Mouse (Mus musculus): ENCODE results near the gene Ppia. TPM values are rescaled to one million over a fixed set of nuclear protein-coding genes. Genes with fewer than 3 reads are reported as not detected.
"Not testable (repeated sequence)": the region's sequence is repeated elsewhere in the genome, so short reads cannot be mapped to it uniquely, and the experiment has no call there.

Gene Ppia
- polyA plus RNA-seq, 1 experiment from 2014 or later, result 4,592 TPM

DNA sequence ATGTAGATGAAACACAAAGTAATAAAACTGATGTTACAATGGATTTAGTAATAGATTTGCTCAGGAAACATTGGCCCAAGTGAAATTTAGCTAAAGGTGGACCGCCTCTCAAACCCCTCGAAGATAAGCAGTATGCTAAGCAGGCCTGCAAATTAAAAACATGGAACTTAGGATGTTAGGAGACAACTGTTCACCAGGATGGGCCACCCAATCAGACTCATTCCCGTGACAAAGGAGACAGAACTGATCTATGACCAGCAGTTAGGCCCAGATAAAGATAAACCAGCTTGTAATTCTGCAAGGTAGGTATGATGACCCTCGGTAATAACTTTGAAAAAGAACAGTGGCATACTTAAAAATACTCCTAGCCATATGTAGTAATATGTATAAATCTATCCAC lies 27.9 kb downstream of the Ppia start:
- Histone ChIP-seq H3K4me3 (ENCODE audit: low read depth, low read length) (peak overlapping the region; percentile 74), H3K36me3 (ENCODE audit: control insufficient read depth, insufficient read depth, low read length) (peaks cover 12% of the 10 kb centered on the region), H3K9me3 (replicated peaks; ENCODE audit: control insufficient read depth, low read length) (no peaks in the 10 kb centered on the region), H3K27ac (ENCODE audit: low read depth, low read length) (no peak overlapping the region), H3K9ac (ENCODE audit: low read length) (peak overlapping the region; percentile 87), H3K4me2 (ENCODE audit: low read length) (peak overlapping the region; percentile 69), H3K27me3 (replicated peaks; ENCODE audit: control insufficient read depth, insufficient read depth, low read length) (no peaks in the 10 kb centered on the region), H3K4me1 (ENCODE audit: control insufficient read depth, insufficient read depth, low read length) (peaks cover 7% of the 10 kb centered on the region)
- ATAC-seq (no peak), DNase-seq (ENCODE audit: low spot score) (no peak)
- WGBS, result 50% methylated on average over 4 of the region's 4 CpGs

GRCm38 (mm10) chr11:6443727-6444076 lies 28.5 kb downstream of the Ppia start:
- no peaks in the 10 kb centered on the region for H3K9me3 ChIP-seq (replicated peaks; ENCODE audit: control insufficient read depth, low read length)
- peaks cover 7% of the 10 kb centered on the region for H3K4me1 ChIP-seq (ENCODE audit: control insufficient read depth, insufficient read depth, low read length)
- no peak for DNase-seq (ENCODE audit: low spot score)
- ATAC-seq, result no peak
- H3K27me3 ChIP-seq (replicated peaks; ENCODE audit: control insufficient read depth, insufficient read depth, low read length), result no peaks in the 10 kb centered on the region
- 2% methylated on average over 10 of the region's 10 CpGs for WGBS
- peak overlapping the region; percentile 74 for H3K4me3 ChIP-seq (ENCODE audit: low read depth, low read length)
- peak overlapping the region; percentile 95 for H3K27ac ChIP-seq (ENCODE audit: low read depth, low read length)
- H3K4me2 ChIP-seq (ENCODE audit: low read length), result peak overlapping the region; percentile 69
- H3K9ac ChIP-seq (ENCODE audit: low read length), result peak overlapping the region; percentile 87
- H3K36me3 ChIP-seq (ENCODE audit: control insufficient read depth, insufficient read depth, low read length), result peaks cover 6% of the 10 kb centered on the region; the same call in 1 of the 2 replicates

DNA sequence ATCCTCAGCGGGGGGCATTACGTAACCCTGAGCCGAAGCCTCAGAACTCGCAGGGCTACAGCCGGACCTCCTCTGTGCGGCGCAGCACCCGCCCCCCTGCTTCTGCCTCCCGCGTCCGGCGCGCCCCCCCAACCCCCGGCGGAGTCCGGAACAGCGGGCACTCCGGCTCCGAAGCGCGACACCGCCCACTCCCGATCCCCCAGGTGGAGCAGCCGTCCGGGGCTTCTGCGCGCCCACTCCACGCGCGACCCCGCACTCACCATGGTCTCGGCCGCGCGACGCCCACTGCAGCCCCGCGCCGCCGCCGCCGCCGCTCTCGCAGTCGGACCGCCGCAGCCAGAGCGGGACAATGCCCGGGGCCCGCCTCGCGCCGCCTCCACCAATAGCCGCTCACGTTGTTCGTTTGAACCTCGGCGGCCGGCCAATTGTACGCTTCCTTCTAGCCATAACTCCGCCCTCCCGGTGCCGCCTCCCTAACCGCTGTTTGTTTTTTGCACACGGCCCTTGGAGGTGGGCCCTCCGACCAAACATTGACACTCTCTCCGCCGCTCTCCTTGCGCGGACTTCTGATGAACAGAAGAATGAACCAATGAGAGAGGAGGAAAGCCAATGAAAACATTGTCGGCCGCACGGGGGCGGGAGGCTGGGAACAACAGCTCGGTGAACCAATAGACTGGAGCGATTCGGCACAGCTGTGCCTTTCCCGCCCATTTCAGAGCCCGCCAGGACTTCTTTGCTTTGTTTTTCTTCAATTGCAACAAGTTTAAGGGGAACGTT lies 29.0 kb downstream of the Ppia start, which contains the start of gene H2afv:
H2afv (minus strand) TSS at position 367 of the 777 bp plus-strand sequence.
- H3K27me3 ChIP-seq (replicated peaks; ENCODE audit: control insufficient read depth, insufficient read depth, low read length), result no peaks in the 10 kb centered on the region
- peak within 1 kb of the TSS; percentile 74 for H3K4me3 ChIP-seq (ENCODE audit: low read depth, low read length)
- peak within 1 kb of the TSS; percentile 87 for H3K9ac ChIP-seq (ENCODE audit: low read length)
- DNase-seq (ENCODE audit: low spot score) (peak; percentile 100), ATAC-seq (peak; percentile 99)
- peak within 1 kb of the TSS; percentile 95 for H3K27ac ChIP-seq (ENCODE audit: low read depth, low read length)
- peak within 1 kb of the TSS; percentile 69 for H3K4me2 ChIP-seq (ENCODE audit: low read length)
- under 1% methylated on average over 62 of the region's 80 CpGs for WGBS
- H3K4me1 ChIP-seq (ENCODE audit: control insufficient read depth, insufficient read depth, low read length), result peaks cover 7% of the 10 kb centered on the region
- H3K36me3 ChIP-seq (ENCODE audit: control insufficient read depth, insufficient read depth, low read length), result peaks cover under 1% of the 10 kb centered on the region; the same call in 1 of the 2 replicates
- no peaks in the 10 kb centered on the region for H3K9me3 ChIP-seq (replicated peaks; ENCODE audit: control insufficient read depth, low read length)

GRCm38 (mm10) chr11:6445441-6445840 lies 30.2 kb downstream of the Ppia start:
- Histone ChIP-seq H3K4me3 (ENCODE audit: low read depth, low read length) (no peak overlapping the region), H3K9me3 (replicated peaks; ENCODE audit: control insufficient read depth, low read length) (no peaks in the 10 kb centered on the region), H3K4me2 (ENCODE audit: low read length) (no peak overlapping the region), H3K27me3 (replicated peaks; ENCODE audit: control insufficient read depth, insufficient read depth, low read length) (no peaks in the 10 kb centered on the region), H3K9ac (ENCODE audit: low read length) (no peak overlapping the region), H3K36me3 (ENCODE audit: control insufficient read depth, insufficient read depth, low read length) (no peaks in the 10 kb centered on the region), H3K4me1 (ENCODE audit: control insufficient read depth, insufficient read depth, low read length) (peaks cover 7% of the 10 kb centered on the region), H3K27ac (ENCODE audit: low read depth, low read length) (no peak overlapping the region)
- no peak for ATAC-seq
- WGBS, result 84% methylated on average over 4 of the region's 4 CpGs
- DNase-seq (ENCODE audit: low spot score), result no peak

- no peak for ATAC-seq
- Histone ChIP-seq H3K9ac (ENCODE audit: low read length) (no peak overlapping the region), H3K4me2 (ENCODE audit: low read length) (no peak overlapping the region), H3K27ac (ENCODE audit: low read depth, low read length) (no peak overlapping the region), H3K27me3 (replicated peaks; ENCODE audit: control insufficient read depth, insufficient read depth, low read length) (no peaks in the 10 kb centered on the region), H3K4me1 (ENCODE audit: control insufficient read depth, insufficient read depth, low read length) (peaks cover 7% of the 10 kb centered on the region), H3K4me3 (ENCODE audit: low read depth, low read length) (no peak overlapping the region), H3K9me3 (replicated peaks; ENCODE audit: control insufficient read depth, low read length) (no peaks in the 10 kb centered on the region), H3K36me3 (ENCODE audit: control insufficient read depth, insufficient read depth, low read length) (no peaks in the 10 kb centered on the region)
- DNase-seq (ENCODE audit: low spot score), result no peak
- WGBS, result 87% methylated on average over 7 of the region's 7 CpGs
Observed at GRCm38 (mm10) chr11:6445951-6446350, 30.7 kb downstream of the Ppia start.

GRCm38 (mm10) chr11:6447493-6447892 lies 32.2 kb downstream of the Ppia start:
- no peak overlapping the region for H3K27ac ChIP-seq (ENCODE audit: low read depth, low read length)
- 83% methylated on average over 4 of the region's 4 CpGs for WGBS
- DNase-seq (ENCODE audit: low spot score) (no peak), ATAC-seq (no peak)
- no peaks in the 10 kb centered on the region for H3K9me3 ChIP-seq (replicated peaks; ENCODE audit: control insufficient read depth, low read length)
- H3K27me3 ChIP-seq (replicated peaks; ENCODE audit: control insufficient read depth, insufficient read depth, low read length), result no peaks in the 10 kb centered on the region
- no peak overlapping the region for H3K4me2 ChIP-seq (ENCODE audit: low read length)
- H3K36me3 ChIP-seq (ENCODE audit: control insufficient read depth, insufficient read depth, low read length), result no peaks in the 10 kb centered on the region
- no peak overlapping the region for H3K9ac ChIP-seq (ENCODE audit: low read length)
- no peak overlapping the region for H3K4me3 ChIP-seq (ENCODE audit: low read depth, low read length)
- peaks cover 7% of the 10 kb centered on the region for H3K4me1 ChIP-seq (ENCODE audit: control insufficient read depth, insufficient read depth, low read length)

DNA sequence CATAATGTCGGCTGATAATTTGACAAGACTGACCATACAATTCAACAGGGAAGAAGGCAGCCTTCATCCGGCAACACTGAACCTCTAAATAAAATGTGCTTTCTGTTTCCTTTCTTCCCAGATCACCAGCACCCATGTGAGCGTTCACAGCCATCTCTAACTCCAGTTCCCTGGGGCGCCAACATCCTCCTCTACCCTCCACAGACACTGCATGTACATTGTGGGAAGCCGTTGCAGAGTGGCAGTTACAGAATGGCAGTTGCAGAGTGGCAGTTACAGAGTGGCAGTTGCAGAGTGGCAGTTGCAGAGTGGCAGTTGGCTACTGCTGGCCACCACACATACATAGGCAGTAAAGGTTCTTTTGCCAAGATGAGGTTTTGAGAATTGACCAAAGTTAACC lies 32.9 kb downstream of the Ppia start:
- H3K4me1 ChIP-seq (ENCODE audit: control insufficient read depth, insufficient read depth, low read length); H3K27me3 ChIP-seq (replicated peaks; ENCODE audit: control insufficient read depth, insufficient read depth, low read length); H3K36me3 ChIP-seq (ENCODE audit: control insufficient read depth, insufficient read depth, low read length); H3K27ac ChIP-seq (ENCODE audit: low read depth, low read length); DNase-seq (ENCODE audit: low spot score); ATAC-seq; H3K9me3 ChIP-seq (replicated peaks; ENCODE audit: control insufficient read depth, low read length); H3K9ac ChIP-seq (ENCODE audit: low read length); H3K4me2 ChIP-seq (ENCODE audit: low read length); H3K4me3 ChIP-seq (ENCODE audit: low read depth, low read length): not testable (repeated sequence)
- WGBS, result 97% methylated on average over 5 of the region's 5 CpGs

DNA sequence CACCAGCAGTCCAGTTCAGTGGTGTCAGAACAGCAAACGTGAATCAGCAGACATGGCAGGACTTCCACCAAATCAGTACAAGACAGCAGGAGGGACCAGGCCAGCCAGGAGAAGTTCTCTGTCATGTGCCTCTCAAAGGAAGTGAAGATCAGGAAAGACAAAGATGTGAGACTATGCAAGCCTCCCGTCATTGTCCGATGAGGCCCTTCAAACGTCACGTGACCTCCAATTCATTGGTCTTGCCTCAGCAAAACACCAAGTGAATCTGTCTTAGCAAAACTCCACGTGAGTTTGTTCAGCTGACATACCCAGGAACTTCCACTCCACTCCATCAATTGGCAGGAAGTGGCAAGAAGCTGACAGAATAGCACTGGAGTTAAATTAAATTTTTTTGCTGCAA lies 40.8 kb downstream of the Ppia start:
- Histone ChIP-seq H3K27me3 (replicated peaks; ENCODE audit: control insufficient read depth, insufficient read depth, low read length) (no peaks in the 10 kb centered on the region), H3K9me3 (replicated peaks; ENCODE audit: control insufficient read depth, low read length) (no peaks in the 10 kb centered on the region), H3K9ac (ENCODE audit: low read length) (no peak overlapping the region), H3K4me3 (ENCODE audit: low read depth, low read length) (no peak overlapping the region), H3K36me3 (ENCODE audit: control insufficient read depth, insufficient read depth, low read length) (no peaks in the 10 kb centered on the region), H3K27ac (ENCODE audit: low read depth, low read length) (no peak overlapping the region), H3K4me2 (ENCODE audit: low read length) (no peak overlapping the region), H3K4me1 (ENCODE audit: control insufficient read depth, insufficient read depth, low read length) (no peaks in the 10 kb centered on the region)
- no peak for DNase-seq (ENCODE audit: low spot score)
- 82% methylated on average over 6 of the region's 6 CpGs for WGBS
- ATAC-seq, result no peak

DNA sequence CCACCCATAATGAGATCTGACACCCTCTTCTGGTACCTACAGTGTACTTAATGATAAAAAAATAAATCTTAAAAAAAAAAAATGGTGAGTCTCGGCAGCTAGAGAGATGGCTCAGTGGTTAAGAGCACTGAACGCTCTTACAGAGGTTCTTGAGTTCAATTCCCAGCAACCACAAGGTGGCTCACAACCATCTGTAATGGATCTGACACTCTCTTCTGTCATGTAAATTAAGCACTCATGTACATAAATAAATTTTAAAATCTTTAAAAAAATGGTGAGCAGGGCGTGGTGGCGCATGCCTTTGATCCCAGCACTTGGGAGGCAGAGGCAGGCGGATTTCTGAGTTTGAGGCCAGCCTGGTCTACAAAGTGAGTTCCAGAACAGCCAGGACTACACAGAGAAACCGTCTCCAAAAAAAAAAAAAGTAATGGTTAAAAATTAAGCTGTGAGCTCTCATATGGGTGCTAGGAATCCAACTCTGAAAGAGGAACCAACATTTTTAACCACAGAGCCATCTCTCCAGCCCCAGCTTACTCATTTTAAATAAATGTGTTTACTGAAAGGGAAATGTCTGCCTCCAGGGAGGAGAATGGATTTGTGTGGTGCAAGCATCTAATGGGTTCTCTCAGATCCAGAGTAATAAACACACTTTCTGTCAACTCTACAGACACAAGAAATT lies 48.1 kb downstream of the Ppia start:
- Histone ChIP-seq H3K4me2 (ENCODE audit: low read length) (no peak overlapping the region), H3K27ac (ENCODE audit: low read depth, low read length) (no peak overlapping the region), H3K9me3 (replicated peaks; ENCODE audit: control insufficient read depth, low read length) (no peaks in the 10 kb centered on the region), H3K4me3 (ENCODE audit: low read depth, low read length) (no peak overlapping the region), H3K27me3 (replicated peaks; ENCODE audit: control insufficient read depth, insufficient read depth, low read length) (no peaks in the 10 kb centered on the region), H3K9ac (ENCODE audit: low read length) (no peak overlapping the region), H3K36me3 (ENCODE audit: control insufficient read depth, insufficient read depth, low read length) (peaks cover 27% of the 10 kb centered on the region; the same call in 1 of the 2 replicates), H3K4me1 (ENCODE audit: control insufficient read depth, insufficient read depth, low read length) (0 out of 2 replicates have a peak, but pooled peaks cover under 1% of the 10 kb centered on the region)
- DNase-seq (ENCODE audit: low spot score) (no peak), ATAC-seq (no peak)
- 92% methylated on average over 6 of the region's 6 CpGs for WGBS

Measured in forebrain, embryonic 14.5 days (tissue).